Mouse (Mus musculus): Measurements from ENCODE around the gene Zdhhc23. TPM values are rescaled to one million over a fixed set of nuclear protein-coding genes. Genes with fewer than 3 reads are reported as not detected.
A peak's percentile ranks its signal among the peaks of the same experiment; 100 is the strongest.

The Zdhhc23 gene
- polyA plus RNA-seq, 1 experiment from 2014 or later: 0.61 TPM

GRCm38 (mm10) chr16:44015416-44016158 lies 36.0 kb upstream of the Zdhhc23 start:
- H3K9ac ChIP-seq (ENCODE audit: low read length): no peak overlapping the region
- H3K9me3 ChIP-seq (ENCODE audit: control insufficient read depth, low read length): no peaks in the 10 kb centered on the region
- ATAC-seq (ENCODE audit: insufficient number of reproducible peaks, low FRiP score, low TSS enrichment, low read depth) (no peak), DNase-seq (ENCODE audit: low spot score) (no peak)
- 64% methylated on average over 16 of the region's 16 CpGs for WGBS
- H3K36me3 ChIP-seq (ENCODE audit: control insufficient read depth, insufficient read depth, low read length): no peaks in the 10 kb centered on the region
- H3K4me1 ChIP-seq (ENCODE audit: control insufficient read depth, insufficient read depth, low read length): no peaks in the 10 kb centered on the region
- H3K4me3 ChIP-seq (ENCODE audit: low read depth, low read length): no peak overlapping the region
- no peaks in the 10 kb centered on the region for H3K27me3 ChIP-seq (ENCODE audit: control insufficient read depth, insufficient read depth, low read length)
- no peak overlapping the region for H3K27ac ChIP-seq (replicated peaks; ENCODE audit: low read depth, low read length)
- no peak overlapping the region for H3K4me2 ChIP-seq (ENCODE audit: low read depth, severe bottlenecking)

GRCm38 (mm10) chr16:44011010-44011409 lies 31.4 kb upstream of the Zdhhc23 start:
- WGBS: 52% methylated on average over 5 of the region's 5 CpGs

GRCm38 (mm10) chr16:44002086-44002485 lies 22.5 kb upstream of the Zdhhc23 start:
- 52% methylated on average over 5 of the region's 5 CpGs for WGBS
- H3K9me3 ChIP-seq (ENCODE audit: control insufficient read depth, low read length): no peaks in the 10 kb centered on the region
- no peaks in the 10 kb centered on the region for H3K27me3 ChIP-seq (ENCODE audit: control insufficient read depth, insufficient read depth, low read length)
- no peaks in the 10 kb centered on the region for H3K4me1 ChIP-seq (ENCODE audit: control insufficient read depth, insufficient read depth, low read length)
- DNase-seq (ENCODE audit: low spot score): no peak
- no peak overlapping the region for H3K9ac ChIP-seq (ENCODE audit: low read length)
- H3K4me3 ChIP-seq (ENCODE audit: low read depth, low read length): no peak overlapping the region
- no peak for ATAC-seq (ENCODE audit: insufficient number of reproducible peaks, low FRiP score, low TSS enrichment, low read depth)
- no peak overlapping the region for H3K27ac ChIP-seq (replicated peaks; ENCODE audit: low read depth, low read length)
- no peak overlapping the region for H3K4me2 ChIP-seq (ENCODE audit: low read depth, severe bottlenecking)
- H3K36me3 ChIP-seq (ENCODE audit: control insufficient read depth, insufficient read depth, low read length): no peaks in the 10 kb centered on the region

More at GRCm38 (mm10) chr16:44011010-44011409, 31.4 kb upstream of the Zdhhc23 start:
- Histone ChIP-seq H3K4me1 (ENCODE audit: control insufficient read depth, insufficient read depth, low read length) (no peaks in the 10 kb centered on the region), H3K9ac (ENCODE audit: low read length) (no peak overlapping the region), H3K27ac (replicated peaks; ENCODE audit: low read depth, low read length) (no peak overlapping the region), H3K9me3 (ENCODE audit: control insufficient read depth, low read length) (no peaks in the 10 kb centered on the region), H3K27me3 (ENCODE audit: control insufficient read depth, insufficient read depth, low read length) (no peaks in the 10 kb centered on the region), H3K4me2 (ENCODE audit: low read depth, severe bottlenecking) (no peak overlapping the region), H3K4me3 (ENCODE audit: low read depth, low read length) (no peak overlapping the region), H3K36me3 (ENCODE audit: control insufficient read depth, insufficient read depth, low read length) (no peaks in the 10 kb centered on the region)
- ATAC-seq (ENCODE audit: insufficient number of reproducible peaks, low FRiP score, low TSS enrichment, low read depth): no peak
- DNase-seq (ENCODE audit: low spot score): no peak

GRCm38 (mm10) chr16:43999541-43999940 lies 19.9 kb upstream of the Zdhhc23 start:
- Histone ChIP-seq H3K36me3 (ENCODE audit: control insufficient read depth, insufficient read depth, low read length) (no peaks in the 10 kb centered on the region), H3K4me2 (ENCODE audit: low read depth, severe bottlenecking) (no peak overlapping the region), H3K4me3 (ENCODE audit: low read depth, low read length) (no peak overlapping the region), H3K27ac (replicated peaks; ENCODE audit: low read depth, low read length) (no peak overlapping the region), H3K9ac (ENCODE audit: low read length) (no peak overlapping the region), H3K27me3 (ENCODE audit: control insufficient read depth, insufficient read depth, low read length) (no peaks in the 10 kb centered on the region), H3K9me3 (ENCODE audit: control insufficient read depth, low read length) (no peaks in the 10 kb centered on the region), H3K4me1 (ENCODE audit: control insufficient read depth, insufficient read depth, low read length) (no peaks in the 10 kb centered on the region)
- WGBS: 72% methylated on average over 5 of the region's 5 CpGs
- DNase-seq (ENCODE audit: low spot score): no peak
- no peak for ATAC-seq (ENCODE audit: insufficient number of reproducible peaks, low FRiP score, low TSS enrichment, low read depth)

- DNase-seq (ENCODE audit: low spot score) (no peak), ATAC-seq (ENCODE audit: insufficient number of reproducible peaks, low FRiP score, low TSS enrichment, low read depth) (no peak)
- no peak overlapping the region for H3K27ac ChIP-seq (replicated peaks; ENCODE audit: low read depth, low read length)
- 81% methylated on average over 8 of the region's 8 CpGs for WGBS
- H3K4me3 ChIP-seq (ENCODE audit: low read depth, low read length): no peak overlapping the region
- no peak overlapping the region for H3K4me2 ChIP-seq (ENCODE audit: low read depth, severe bottlenecking)
- no peaks in the 10 kb centered on the region for H3K27me3 ChIP-seq (ENCODE audit: control insufficient read depth, insufficient read depth, low read length)
- no peaks in the 10 kb centered on the region for H3K9me3 ChIP-seq (ENCODE audit: control insufficient read depth, low read length)
- H3K36me3 ChIP-seq (ENCODE audit: control insufficient read depth, insufficient read depth, low read length): no peaks in the 10 kb centered on the region
- H3K4me1 ChIP-seq (ENCODE audit: control insufficient read depth, insufficient read depth, low read length): no peaks in the 10 kb centered on the region
- H3K9ac ChIP-seq (ENCODE audit: low read length): no peak overlapping the region
Measured at GRCm38 (mm10) chr16:43999111-43999510, 19.5 kb upstream of the Zdhhc23 start.

- no peak overlapping the region for H3K27ac ChIP-seq (replicated peaks; ENCODE audit: low read depth, low read length)
- no peaks in the 10 kb centered on the region for H3K36me3 ChIP-seq (ENCODE audit: control insufficient read depth, insufficient read depth, low read length)
- H3K9me3 ChIP-seq (ENCODE audit: control insufficient read depth, low read length): no peaks in the 10 kb centered on the region
- H3K4me2 ChIP-seq (ENCODE audit: low read depth, severe bottlenecking): no peak overlapping the region
- 84% methylated on average over 3 of the region's 3 CpGs for WGBS
- no peak overlapping the region for H3K9ac ChIP-seq (ENCODE audit: low read length)
- no peaks in the 10 kb centered on the region for H3K4me1 ChIP-seq (ENCODE audit: control insufficient read depth, insufficient read depth, low read length)
- ATAC-seq (ENCODE audit: insufficient number of reproducible peaks, low FRiP score, low TSS enrichment, low read depth) (no peak), DNase-seq (ENCODE audit: low spot score) (no peak)
- no peaks in the 10 kb centered on the region for H3K27me3 ChIP-seq (ENCODE audit: control insufficient read depth, insufficient read depth, low read length)
- H3K4me3 ChIP-seq (ENCODE audit: low read depth, low read length): no peak overlapping the region
Measured at GRCm38 (mm10) chr16:43994623-43995022, 15.0 kb upstream of the Zdhhc23 start.

- no peaks in the 10 kb centered on the region for H3K9me3 ChIP-seq (ENCODE audit: control insufficient read depth, low read length)
- DNase-seq (ENCODE audit: low spot score) (no peak), ATAC-seq (ENCODE audit: insufficient number of reproducible peaks, low FRiP score, low TSS enrichment, low read depth) (no peak)
- no peaks in the 10 kb centered on the region for H3K27me3 ChIP-seq (ENCODE audit: control insufficient read depth, insufficient read depth, low read length)
- H3K36me3 ChIP-seq (ENCODE audit: control insufficient read depth, insufficient read depth, low read length): no peaks in the 10 kb centered on the region
- H3K9ac ChIP-seq (ENCODE audit: low read length): no peak overlapping the region
- no peak overlapping the region for H3K4me2 ChIP-seq (ENCODE audit: low read depth, severe bottlenecking)
- H3K27ac ChIP-seq (replicated peaks; ENCODE audit: low read depth, low read length): no peak overlapping the region
- no peak overlapping the region for H3K4me3 ChIP-seq (ENCODE audit: low read depth, low read length)
- no peaks in the 10 kb centered on the region for H3K4me1 ChIP-seq (ENCODE audit: control insufficient read depth, insufficient read depth, low read length)
- 96% methylated on average over 4 of the region's 4 CpGs for WGBS
Measured at GRCm38 (mm10) chr16:43986299-43986698, 6.7 kb upstream of the Zdhhc23 start.

GRCm38 (mm10) chr16:43980110-43980609 lies 569 bp upstream of the Zdhhc23 start:
- H3K9me3 ChIP-seq (ENCODE audit: control insufficient read depth, low read length): no peaks in the 10 kb centered on the region
- peak overlapping the region; percentile 100 for H3K4me2 ChIP-seq (ENCODE audit: low read depth, severe bottlenecking)
- whole genome bisulfite sequencing: 28% methylated on average over 9 of the region's 9 CpGs
- H3K36me3 ChIP-seq (ENCODE audit: control insufficient read depth, insufficient read depth, low read length): no peaks in the 10 kb centered on the region
- H3K27ac ChIP-seq (replicated peaks; ENCODE audit: low read depth, low read length): no peak overlapping the region
- peak overlapping the region; percentile 64 for H3K4me3 ChIP-seq (ENCODE audit: low read depth, low read length)
- DNase-seq (ENCODE audit: low spot score): no peak
- 0 out of 2 replicates have a peak, but pooled peaks cover 5% of the 10 kb centered on the region for H3K4me1 ChIP-seq (ENCODE audit: control insufficient read depth, insufficient read depth, low read length)
- no peak for ATAC-seq (ENCODE audit: insufficient number of reproducible peaks, low FRiP score, low TSS enrichment, low read depth)
- peak overlapping the region; percentile 45 for H3K9ac ChIP-seq (ENCODE audit: low read length)
- H3K27me3 ChIP-seq (ENCODE audit: control insufficient read depth, insufficient read depth, low read length): 0 out of 2 replicates have a peak, but pooled peaks cover 3% of the 10 kb centered on the region

All from limb, embryonic 11.5 days (tissue).